Mouse (Mus musculus) erythroid progenitor cell, adult 5-6 weeks (primary cell): ENCODE data around the gene Tbc1d10b. TPM values are rescaled to one million over a fixed set of nuclear protein-coding genes. Genes with fewer than 3 reads are reported as not detected.
A peak's percentile ranks its signal among the peaks of the same experiment; 100 is the strongest.
"Not testable (repeated sequence)": the region's sequence is repeated elsewhere in the genome, so short reads cannot be mapped to it uniquely, and the experiment has no call there.

ENCODE experiments used
- ATAC-seq: replicated peaks from 2 replicates; pipeline ENCODE4 v1.8.0; 2016; ENCODE audit warnings: moderate number of reproducible peaks, mild to moderate bottlenecking, moderate TSS enrichment, inconsistent platforms; ENCODE audit not compliant: poor library complexity, low FRiP score, severe bottlenecking
- total RNA-seq, 2 experiments: library from RNA; stranded (forward) in 1 of 2; stranded (reverse) in 1 of 2; fragments of 150-400 nt in 1 of 2; fragments of 186-747, 209-891 nt in 1 of 2; gene quantifications; 2 replicates each; pipeline versions ENCODE4 v1.2.3 to v1.2.4; 2015 to 2017; ENCODE audit warnings: low replicate concordance in 2 of 2

Gene Tbc1d10b
- total RNA-seq, 2 experiments from 2014 or later = 25.6 to 85.3 TPM

DNA sequence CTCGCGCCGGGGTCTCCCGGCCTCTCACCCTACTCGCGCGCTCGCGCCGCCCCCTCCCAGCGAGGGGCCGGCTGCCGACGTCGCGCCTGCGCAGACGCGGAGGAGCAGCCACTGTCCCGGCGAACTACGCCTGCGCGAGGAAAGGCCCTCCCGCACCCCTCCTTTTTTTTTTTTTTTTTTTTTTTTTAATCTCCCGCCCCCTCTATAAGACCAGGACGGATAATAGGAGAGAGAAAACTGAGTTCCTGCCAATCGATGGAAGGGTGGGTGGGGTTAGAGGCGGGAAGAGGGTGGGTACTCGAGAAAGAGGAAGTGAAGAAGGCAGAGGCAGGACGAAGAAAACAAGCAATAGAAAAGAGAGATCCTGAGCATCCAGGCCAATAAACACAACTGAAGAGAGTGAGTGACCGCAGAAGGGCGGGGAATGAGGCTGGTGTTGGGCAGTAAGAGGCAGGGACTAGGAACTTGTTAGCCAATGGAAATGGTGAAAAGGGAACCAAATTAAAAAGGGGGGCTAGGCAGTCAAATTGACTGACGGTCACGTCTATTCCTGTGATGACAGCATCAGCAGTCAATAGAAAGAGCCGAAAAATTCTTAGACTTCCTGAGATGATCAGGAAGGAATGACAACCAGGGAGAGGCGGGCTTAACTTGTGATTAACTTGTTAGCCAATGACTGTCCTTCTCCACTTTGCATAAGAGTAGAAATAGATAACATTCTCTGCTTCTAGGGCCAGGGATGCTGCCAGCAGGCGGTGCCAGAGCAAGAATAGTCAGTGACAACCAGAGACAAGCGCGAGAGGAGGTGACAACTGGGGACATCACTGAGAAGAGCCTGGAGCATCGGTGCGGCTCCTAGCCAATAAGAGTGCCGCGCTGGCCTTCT lies 528 bp upstream of the Tbc1d10b start, which contains the start of gene Mylpf:
Gene Mylpf, plus strand, starts transcription at position 338 of the 886 bp plus-strand sequence.
- peak; percentile 81 for ATAC-seq

- 0 out of 2 replicates have a peak, but pooled peaks have one; percentile 2 for ATAC-seq
These were observed 634 bp downstream of the Tbc1d10b start for GRCm38 (mm10) chr7:127207374-127208294.

DNA sequence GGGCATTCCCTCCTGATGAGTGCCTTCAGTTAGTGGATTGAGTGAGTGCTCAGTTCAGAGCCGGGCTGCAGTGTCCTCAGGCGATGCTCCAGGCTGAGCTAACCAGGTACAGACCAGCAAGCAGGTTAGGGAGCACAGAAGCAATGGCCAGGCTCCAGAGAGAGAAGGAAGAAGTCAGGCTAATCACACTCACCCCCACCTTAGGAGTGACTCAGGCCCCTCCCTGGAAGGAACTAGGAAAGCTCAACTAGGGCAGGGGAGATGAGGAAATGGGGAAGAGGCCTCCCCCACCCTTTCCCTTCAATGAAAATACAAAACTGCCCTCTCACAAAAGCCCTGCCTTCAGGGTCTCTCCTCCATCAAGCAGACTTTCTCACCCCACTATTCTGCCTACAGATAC lies 1.7 kb downstream of the Tbc1d10b start:
- ATAC-seq = 0 out of 2 replicates have a peak, but pooled peaks have one; percentile 18

DNA sequence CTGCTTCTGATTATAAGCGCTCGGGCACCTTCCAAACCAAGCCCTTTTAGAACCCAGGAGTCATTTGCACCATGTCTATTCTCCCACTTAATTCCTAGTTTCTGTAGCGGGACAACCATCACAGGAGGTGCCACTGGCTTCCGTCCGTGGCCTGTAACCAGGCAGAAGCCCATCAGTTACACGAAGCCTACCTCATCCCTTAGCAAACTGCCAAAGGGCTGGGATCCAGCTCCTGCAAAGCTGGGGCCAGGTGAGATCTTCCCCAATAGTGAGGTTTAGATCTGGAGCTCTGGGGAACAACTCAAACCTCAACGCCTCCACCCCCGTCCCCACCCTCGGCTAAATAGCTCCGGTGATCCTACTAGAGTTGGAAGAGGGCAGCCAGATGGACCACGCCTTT lies 11.8 kb downstream of the Tbc1d10b start:
- peak; percentile 5 for ATAC-seq

DNA sequence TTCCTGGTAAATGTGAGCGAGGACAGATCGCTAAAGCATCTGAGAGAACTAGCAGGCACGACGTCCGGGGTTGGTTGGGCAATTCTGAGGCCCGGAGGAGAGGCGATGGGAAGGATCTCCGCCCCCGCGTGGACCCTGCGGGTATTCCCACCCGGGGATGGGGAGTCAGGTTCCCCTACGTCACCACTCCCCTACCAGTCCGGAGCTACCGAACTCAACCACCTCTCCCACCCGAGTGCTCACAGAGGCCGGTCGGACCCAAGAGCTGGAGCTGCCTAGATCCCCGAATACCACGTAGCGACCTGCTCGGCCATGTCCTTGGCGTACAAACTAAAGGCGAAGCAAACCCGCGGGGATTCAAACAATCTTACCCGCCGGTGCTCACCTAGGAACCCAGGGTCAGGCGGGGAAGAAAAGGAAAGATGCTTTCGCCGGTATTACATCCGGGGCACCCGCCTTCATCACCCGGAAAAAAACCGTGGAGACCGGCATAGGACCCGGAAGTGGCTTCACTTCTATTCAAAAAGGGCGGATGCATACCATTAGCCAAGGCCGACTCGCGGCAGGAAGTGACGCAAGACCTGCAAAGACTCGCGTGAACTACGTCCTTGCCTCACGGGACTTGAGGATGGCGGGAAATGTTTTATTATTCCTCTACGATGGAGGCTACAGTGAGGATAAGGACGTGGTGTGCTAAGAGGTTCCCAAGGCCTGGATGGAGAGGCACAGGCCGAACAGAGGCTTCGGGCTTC lies 12.5 kb downstream of the Tbc1d10b start, which contains the start of gene Cd2bp2:
Gene Cd2bp2, minus strand, starts transcription at position 507 of the 752 bp plus-strand sequence.
- ATAC-seq = peak; percentile 92

GRCm38 (mm10) chr7:127194633-127195029 lies 13.6 kb downstream of the Tbc1d10b start:
- no peak for ATAC-seq

- no peak for ATAC-seq
These were observed 14.1 kb downstream of the Tbc1d10b start for GRCm38 (mm10) chr7:127194011-127194632.

- no peak for ATAC-seq
These were observed 15.3 kb downstream of the Tbc1d10b start for GRCm38 (mm10) chr7:127192989-127193388.

GRCm38 (mm10) chr7:127190672-127191071 lies 17.6 kb downstream of the Tbc1d10b start:
- no peak for ATAC-seq

DNA sequence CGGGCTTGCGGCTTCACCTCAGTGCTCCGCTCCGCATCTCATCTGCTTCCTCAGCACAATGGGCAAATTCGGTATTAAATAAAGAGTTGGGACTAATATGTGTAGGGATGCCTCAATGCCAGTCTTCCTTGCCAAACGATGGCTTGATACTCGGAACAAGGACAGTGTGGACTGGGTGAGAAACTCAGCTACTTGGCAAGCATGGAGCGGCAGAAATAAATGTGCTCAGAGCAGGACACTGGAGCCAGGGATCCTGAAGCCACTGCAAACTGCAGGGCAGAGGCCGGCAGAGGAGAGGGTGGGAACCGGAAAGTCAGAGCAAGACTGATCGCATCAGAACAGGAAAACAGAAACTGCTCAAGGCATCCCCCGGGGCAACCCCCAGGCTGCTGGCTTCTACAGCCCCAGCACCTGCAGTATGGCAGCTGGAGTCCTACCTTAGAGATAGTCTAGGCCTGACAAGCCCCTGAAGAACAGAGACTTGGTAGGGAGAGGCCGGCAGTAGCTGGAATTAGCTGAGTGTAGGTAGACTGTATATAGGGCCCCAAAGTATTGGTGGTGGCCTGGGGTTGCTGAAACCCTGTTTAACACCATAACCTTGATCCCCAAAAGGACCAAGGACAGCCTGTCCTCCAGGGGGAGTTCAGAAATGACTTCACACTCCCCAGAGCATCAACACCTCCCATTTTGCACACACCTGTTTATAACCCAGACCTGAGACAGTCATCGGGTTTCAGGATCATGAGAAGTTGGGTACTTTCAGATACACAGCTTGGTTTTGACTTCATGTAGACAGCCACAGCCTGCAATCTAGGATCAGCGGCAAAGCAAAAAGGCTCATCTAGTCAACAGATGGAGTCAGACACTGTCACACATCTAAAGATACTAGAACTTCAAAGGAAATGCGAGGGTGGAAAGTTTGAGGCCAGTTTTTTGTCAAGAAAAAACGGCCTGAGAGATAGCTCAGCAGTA lies 19.7 kb downstream of the Tbc1d10b start:
- ATAC-seq = no peak

- ATAC-seq = no peak
These were observed 20.9 kb downstream of the Tbc1d10b start for GRCm38 (mm10) chr7:127187351-127187750.

DNA sequence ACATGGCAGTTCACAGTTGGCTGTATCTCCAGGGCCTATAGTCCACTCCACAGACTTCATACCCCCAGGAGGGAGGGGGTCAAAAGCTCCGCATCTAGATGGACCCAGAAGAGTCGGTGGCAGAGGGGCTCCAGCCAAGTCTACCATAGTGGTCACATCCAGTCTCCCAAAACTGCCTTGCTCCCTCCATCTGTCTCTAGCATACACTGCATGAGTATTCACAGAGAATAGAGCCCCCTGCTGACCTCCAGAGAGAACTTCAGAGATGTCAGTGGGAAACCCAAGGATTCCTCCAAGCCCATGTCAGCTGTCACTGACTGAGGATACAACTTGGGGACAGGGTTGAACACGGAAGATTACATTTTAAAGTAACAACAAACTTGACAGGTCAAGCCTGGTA lies 22.7 kb downstream of the Tbc1d10b start:
- ATAC-seq = 0 out of 2 replicates have a peak, but pooled peaks have one; percentile 22

- ATAC-seq = no peak
These were observed 23.5 kb downstream of the Tbc1d10b start for GRCm38 (mm10) chr7:127184720-127185119.

DNA sequence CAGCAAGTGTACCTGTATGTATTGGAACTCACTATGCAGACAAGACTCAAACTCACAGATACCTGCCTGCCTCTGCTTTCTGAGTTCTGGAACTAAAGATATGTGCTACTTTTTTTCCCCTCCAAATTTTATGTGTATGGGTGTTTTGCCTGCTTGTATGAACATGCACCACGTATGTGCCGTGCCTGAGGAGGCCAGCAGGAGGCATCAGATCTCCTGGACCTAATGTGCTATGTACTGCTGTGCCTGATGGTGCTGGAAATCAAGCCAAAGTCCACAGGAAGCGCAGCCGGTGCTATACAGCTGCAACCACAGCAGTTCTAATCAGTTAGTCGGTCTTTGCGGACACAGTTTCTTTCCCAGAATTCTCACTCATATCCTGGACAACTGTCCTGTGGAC lies 24.4 kb downstream of the Tbc1d10b start:
- peak; percentile 74 for ATAC-seq

- ATAC-seq = peak; percentile 35; the same call in 1 of the 2 replicates
These were observed 24.9 kb downstream of the Tbc1d10b start for GRCm38 (mm10) chr7:127183345-127183744.

- ATAC-seq = not testable (repeated sequence)
These were observed 26.5 kb downstream of the Tbc1d10b start for GRCm38 (mm10) chr7:127181724-127182123.

DNA sequence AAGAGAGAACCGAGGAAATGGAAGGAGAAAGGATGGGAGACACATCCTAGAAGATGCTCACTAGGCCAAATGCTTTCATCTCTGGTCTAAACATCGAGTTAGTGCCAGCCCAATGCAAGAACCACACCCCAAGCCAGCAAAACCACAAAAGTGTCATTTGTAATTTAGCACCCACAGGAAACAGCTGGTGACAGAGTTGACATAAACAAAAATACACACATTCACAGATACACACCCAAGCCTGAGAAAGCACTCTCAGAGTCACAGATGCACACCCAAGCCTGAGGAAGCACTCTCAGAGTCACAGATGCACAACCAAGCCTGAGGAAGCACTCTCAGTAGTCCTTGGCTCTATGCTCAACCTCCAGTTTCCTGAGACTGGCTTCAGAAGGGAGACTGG lies 27.5 kb downstream of the Tbc1d10b start:
- ATAC-seq = no peak

DNA sequence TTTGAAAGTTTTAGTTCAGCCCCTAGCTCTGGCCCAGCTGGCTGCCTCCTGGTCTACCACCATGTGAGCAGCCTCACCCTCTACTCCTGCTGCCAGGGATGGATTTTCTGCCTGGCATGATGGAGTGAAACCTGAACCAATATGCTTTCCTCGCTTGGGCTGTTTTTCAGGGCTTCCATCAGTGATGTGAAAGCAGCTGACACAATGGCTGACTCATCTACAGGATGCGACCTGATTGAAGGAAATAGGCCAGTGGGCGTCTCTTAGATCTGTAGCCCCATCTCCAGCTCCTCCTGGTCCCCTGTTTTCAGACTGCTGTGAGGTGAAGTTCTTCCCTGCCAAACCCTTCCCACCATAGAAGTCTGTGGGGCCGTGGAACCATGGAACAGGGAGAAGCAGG lies 31.3 kb downstream of the Tbc1d10b start:
- ATAC-seq = no peak
